Mouse (Mus musculus) kidney, postnatal 0 days (tissue): ENCODE measurements around the gene 6030458C11Rik. TPM values are rescaled to one million over a fixed set of nuclear protein-coding genes. Genes with fewer than 3 reads are reported as not detected.
"Not testable (repeated sequence)": the region's sequence is repeated elsewhere in the genome, so short reads cannot be mapped to it uniquely, and the experiment has no call there.

ENCODE experiments used
- ATAC-seq: fragments of 200-750 bp; cut with Nextera tagmentation; replicated peaks from 2 replicates; pipeline ENCODE4 v1.8.0; 2017; ENCODE audit warnings: low read depth, moderate number of reproducible peaks, moderate TSS enrichment, moderate library complexity; ENCODE audit not compliant: low FRiP score
- DNase-seq: peaks from one replicate; pipeline ENCODE4 v3.0.0-alpha.2; 2016; ENCODE audit warnings: low spot score
- H3K27ac ChIP-seq: fragments of 300-500 bp; sonication (generic); 2 replicates; pipeline ENCODE4 v1.5.1; 2014; ENCODE audit warnings: mild to moderate bottlenecking
- H3K27me3 ChIP-seq: fragments of 300-500 bp; sonication (generic); 2 replicates; pipeline ENCODE4 v1.6.1; 2014; ENCODE audit warnings: low read length, mixed read lengths; ENCODE audit not compliant: insufficient read depth
- H3K36me3 ChIP-seq: fragments of 300-500 bp; sonication (generic); 2 replicates; pipeline ENCODE4 v1.6.1; 2014; ENCODE audit warnings: low read length, mixed read lengths; ENCODE audit not compliant: insufficient read depth
- H3K4me1 ChIP-seq: fragments of 300-500 bp; sonication (generic); replicated peaks from 2 replicates; pipeline ENCODE4 v1.6.1; 2014; ENCODE audit warnings: antibody characterized with exemption, low read length, mixed read lengths; ENCODE audit not compliant: insufficient read depth
- H3K4me2 ChIP-seq: fragments of 300-500 bp; sonication (generic); 2 replicates; pipeline ENCODE4 v1.6.1; 2014; ENCODE audit warnings: mild to moderate bottlenecking, low read length, moderate library complexity, mixed read lengths
- H3K4me3 ChIP-seq: fragments of 300-500 bp; sonication (generic); replicated peaks from 2 replicates; pipeline ENCODE4 v1.5.1; 2014; ENCODE audit warnings: low read depth, low read length
- H3K9ac ChIP-seq: fragments of 300-500 bp; sonication (generic); 2 replicates; pipeline ENCODE4 v1.6.1; 2014; ENCODE audit warnings: low read depth, low read length
- H3K9me3 ChIP-seq: fragments of 300-500 bp; sonication (generic); replicated peaks from 2 replicates; pipeline ENCODE4 v1.6.1; 2016; ENCODE audit warnings: low read length, inconsistent platforms, mixed read lengths
- CTCF ChIP-seq: IDR thresholded peaks from 2 replicates; pipeline ENCODE4 v1.5.1; 2016; ENCODE audit warnings: antibody characterized with exemption, low read depth, mild to moderate bottlenecking, moderate library complexity
- WGBS: fragments of 180-500 bp; shearing (Covaris S2); extraction: QIAGEN DNeasy Blood & Tissue Kit; methylation state at CpG from one replicate; pipeline ENCODE4 v1.1.7; 2014; 5-methylcytosine and 5-hydroxymethylcytosine counted together
- polyA plus RNA-seq: library from polyadenylated mRNA; unstranded; fragments of >200 nt; fragmentation: Nextera tagmentation; extraction: Ambion mirVana; gene quantifications from 2 replicates; pipeline ENCODE4 v1.2.1, GENCODE M21; 2015

6030458C11Rik gene
- polyA plus RNA-seq, 1 experiment from 2014 or later = 20.8 TPM

DNA sequence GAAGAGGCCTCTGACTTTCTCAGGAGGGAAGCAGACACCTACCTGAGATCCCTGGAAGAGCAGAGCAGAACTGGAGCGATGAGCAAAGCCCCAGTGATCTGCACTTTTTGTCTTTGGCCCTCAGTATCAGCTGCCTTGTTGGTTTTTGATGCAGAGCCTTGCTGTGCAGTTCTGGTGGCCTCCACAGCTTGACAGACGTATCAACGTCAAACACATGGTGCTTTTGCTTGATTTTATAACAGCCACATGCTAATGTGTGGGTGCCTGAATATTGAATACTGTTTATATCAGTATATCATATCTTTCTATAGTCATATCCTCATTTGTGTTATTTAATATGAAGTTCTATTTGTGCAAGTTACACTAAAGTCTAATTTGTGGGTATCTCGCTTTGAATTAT, 19.4 kb downstream of the 6030458C11Rik start:
- no peak for ATAC-seq
- no peak for DNase-seq
- H3K9ac ChIP-seq = no peak overlapping the region
- H3K27me3 ChIP-seq = no peaks in the 10 kb centered on the region
- H3K4me2 ChIP-seq = no peak overlapping the region
- no peaks in the 10 kb centered on the region for H3K4me1 ChIP-seq
- H3K9me3 ChIP-seq = no peaks in the 10 kb centered on the region
- H3K4me3 ChIP-seq = no peak overlapping the region
- peaks cover 12% of the 10 kb centered on the region; the same call in 1 of the 2 replicates for H3K36me3 ChIP-seq
- 73% methylated on average over 4 of the region's 4 CpGs for WGBS
- H3K27ac ChIP-seq = no peak overlapping the region
- no peak for TF ChIP-seq CTCF

- H3K4me1 ChIP-seq, H3K27me3 ChIP-seq, H3K27ac ChIP-seq, H3K9ac ChIP-seq, ATAC-seq, H3K9me3 ChIP-seq, H3K4me3 ChIP-seq, DNase-seq, H3K4me2 ChIP-seq, H3K36me3 ChIP-seq: not testable (repeated sequence)
- 75% methylated on average over 2 of the region's 2 CpGs for WGBS
Observed at GRCm38 (mm10) chr15:12801142-12801506, 23.3 kb downstream of the 6030458C11Rik start.

GRCm38 (mm10) chr15:12800405-12801141, 23.9 kb downstream of the 6030458C11Rik start:
- 45% methylated on average over 15 of the region's 15 CpGs for WGBS
- ATAC-seq = no peak
- H3K9me3 ChIP-seq = no peaks in the 10 kb centered on the region
- H3K36me3 ChIP-seq = no peaks in the 10 kb centered on the region
- no peak overlapping the region for H3K4me2 ChIP-seq
- H3K9ac ChIP-seq = no peak overlapping the region
- TF ChIP-seq CTCF = no peak
- H3K27me3 ChIP-seq = no peaks in the 10 kb centered on the region
- no peak for DNase-seq
- no peak overlapping the region for H3K27ac ChIP-seq
- H3K4me3 ChIP-seq = no peak overlapping the region
- no peaks in the 10 kb centered on the region for H3K4me1 ChIP-seq

DNA sequence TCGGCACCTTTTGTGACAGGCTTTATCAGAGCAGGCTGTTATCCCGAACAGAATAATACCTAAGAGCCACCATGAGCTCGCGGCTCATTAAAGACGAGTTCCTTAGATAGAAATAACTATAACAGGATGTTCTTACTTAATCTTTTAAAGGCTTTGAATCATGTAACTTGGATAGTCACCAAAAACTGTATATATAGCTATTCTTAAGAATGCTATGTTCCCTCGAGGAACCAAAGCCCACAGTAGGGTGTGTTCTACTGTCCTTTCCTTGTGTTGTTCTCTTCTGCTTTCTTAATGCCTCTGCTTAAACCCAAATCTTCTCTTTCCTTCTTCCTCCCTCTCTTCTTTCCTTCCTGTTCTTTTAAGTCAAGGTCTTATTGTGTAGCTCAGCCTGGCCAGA, 26.4 kb downstream of the 6030458C11Rik start:
- H3K4me2 ChIP-seq = no peak overlapping the region
- 76% methylated on average over 6 of the region's 6 CpGs for WGBS

DNA sequence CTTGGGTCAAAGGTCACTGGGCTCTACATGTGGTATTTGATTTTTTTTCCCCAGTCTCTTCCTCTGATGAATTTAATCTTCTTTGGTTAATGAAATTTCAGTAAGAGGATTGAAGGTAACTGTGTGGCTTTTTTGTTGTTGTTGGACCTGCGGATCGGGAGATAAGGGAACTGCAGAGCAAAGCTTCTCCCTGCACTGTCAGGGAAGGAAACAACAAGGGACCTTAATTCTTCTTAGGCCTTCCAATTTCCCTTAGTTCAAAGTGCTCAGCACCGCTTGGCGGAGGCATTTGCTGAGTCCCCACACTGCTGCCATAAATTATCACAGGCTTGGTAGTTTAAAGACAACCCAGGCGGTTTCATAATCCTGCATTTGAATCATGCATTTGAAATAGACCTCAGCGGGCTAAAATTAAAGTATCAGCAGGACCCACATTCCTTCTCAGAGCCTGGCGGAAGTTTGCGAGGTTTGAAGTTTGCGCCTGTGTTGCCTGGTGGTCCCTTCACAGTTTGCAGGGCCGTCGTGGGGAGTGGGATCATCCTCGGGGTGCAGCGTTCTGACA, 28.5 kb downstream of the 6030458C11Rik start:
- no peak for DNase-seq
- Histone ChIP-seq H3K36me3 (no peaks in the 10 kb centered on the region), H3K4me2 (no peak overlapping the region), H3K4me3 (no peak overlapping the region), H3K27ac (no peak overlapping the region), H3K27me3 (no peaks in the 10 kb centered on the region), H3K4me1 (no peaks in the 10 kb centered on the region), H3K9ac (no peak overlapping the region), H3K9me3 (no peaks in the 10 kb centered on the region)
- ATAC-seq = no peak
- WGBS = 52% methylated on average over 13 of the region's 13 CpGs
- no peak for TF ChIP-seq CTCF

More for the DNA sequence above, 26.4 kb downstream of the 6030458C11Rik start:
- ATAC-seq = no peak
- no peaks in the 10 kb centered on the region for H3K9me3 ChIP-seq
- no peak for DNase-seq
- no peaks in the 10 kb centered on the region for H3K4me1 ChIP-seq
- H3K9ac ChIP-seq = no peak overlapping the region
- no peak for TF ChIP-seq CTCF
- H3K4me3 ChIP-seq = no peak overlapping the region
- no peak overlapping the region for H3K27ac ChIP-seq
- no peaks in the 10 kb centered on the region for H3K36me3 ChIP-seq
- H3K27me3 ChIP-seq = no peaks in the 10 kb centered on the region

GRCm38 (mm10) chr15:12795457-12795894, 29.0 kb downstream of the 6030458C11Rik start:
- no peak overlapping the region for H3K27ac ChIP-seq
- H3K9me3 ChIP-seq = no peaks in the 10 kb centered on the region
- DNase-seq = peak; percentile 91
- no peak; the same call in 1 of the 2 replicates for ATAC-seq
- WGBS = 0% methylated on average over 2 of the region's 2 CpGs
- H3K4me2 ChIP-seq = no peak overlapping the region
- no peaks in the 10 kb centered on the region for H3K27me3 ChIP-seq
- H3K4me1 ChIP-seq = no peaks in the 10 kb centered on the region
- H3K4me3 ChIP-seq = no peak overlapping the region
- H3K9ac ChIP-seq = no peak overlapping the region
- H3K36me3 ChIP-seq = no peaks in the 10 kb centered on the region
- TF ChIP-seq CTCF = peak; percentile 88
